Mouse (Mus musculus) heart, adult 2 months (tissue): ENCODE results near the gene Dnajb5. TPM values are rescaled to one million over a fixed set of nuclear protein-coding genes. Genes with fewer than 3 reads are reported as not detected.
"Not testable (repeated sequence)": the region's sequence is repeated elsewhere in the genome, so short reads cannot be mapped to it uniquely, and the experiment has no call there.

Source experiments
- DNase-seq, 2 experiments: peaks; one replicate each; pipeline ENCODE4 v3.0.0; 2021
- H3K27ac ChIP-seq: fragments of 200-600 bp; 2 replicates; pipeline ENCODE4 v1.8.1; 2022
- H3K27me3 ChIP-seq: fragments of 200-500 bp; 2 replicates; pipeline ENCODE4 v1.6.1; 2012; ENCODE audit warnings: mild to moderate bottlenecking, low read length, inconsistent platforms, mixed read lengths; ENCODE audit not compliant: control insufficient read depth, insufficient read depth
- H3K36me3 ChIP-seq: fragments of 200-500 bp; 2 replicates; pipeline ENCODE4 v1.6.1; 2012; ENCODE audit warnings: low read length, inconsistent platforms; ENCODE audit not compliant: control insufficient read depth, insufficient read depth
- H3K4me1 ChIP-seq: fragments of 200-500 bp; 2 replicates; pipeline ENCODE4 v1.6.1; 2011; ENCODE audit warnings: low read length; ENCODE audit not compliant: control insufficient read depth, insufficient read depth
- H3K4me3 ChIP-seq: fragments of 200-600 bp; 2 replicates; pipeline ENCODE4 v1.8.1; 2022
- H3K79me2 ChIP-seq: fragments of 200-500 bp; replicated peaks from 2 replicates; pipeline ENCODE4 v1.6.1; 2012; ENCODE audit warnings: mild to moderate bottlenecking, inconsistent platforms, low read length, moderate library complexity, mixed read lengths; ENCODE audit not compliant: control insufficient read depth, insufficient read depth
- H3K9ac ChIP-seq: fragments of 200-500 bp; 2 replicates; pipeline ENCODE4 v1.6.1; 2012; ENCODE audit warnings: low read depth, mild to moderate bottlenecking, control low read depth, inconsistent platforms, low read length, mixed read lengths
- CTCF ChIP-seq: fragments of 200-600 bp; IDR thresholded peaks from 2 replicates; pipeline ENCODE4 v1.8.1; 2022; ENCODE audit warnings: antibody characterized with exemption, mild to moderate bottlenecking, moderate library complexity
- EP300 ChIP-seq: fragments of 200-500 bp; IDR thresholded peaks from 2 replicates; pipeline ENCODE4 v1.6.1; 2011; ENCODE audit warnings: low read depth, low read length, control low read depth; ENCODE audit not compliant: insufficient read depth
- POLR2A ChIP-seq: fragments of 200-500 bp; IDR thresholded peaks from 2 replicates; pipeline ENCODE4 v1.6.1; 2011; ENCODE audit warnings: mild to moderate bottlenecking, low read depth, low read length, control low read depth; ENCODE audit not compliant: insufficient read depth
- WGBS: fragments of 180-500 bp; shearing (Covaris S2); methylation state at CpG from one replicate; pipeline ENCODE4 v1.1.7; 2018; 5-methylcytosine and 5-hydroxymethylcytosine counted together
- intact Hi-C: fragments of 180-260 bp; cut with DNase I; formaldehyde crosslinking; loops from one replicate; pipeline ENCODE4 v1.15.1; 2025
- polyA plus RNA-seq: library from polyadenylated mRNA; depleted of rRNA; stranded (reverse); fragments of >200 nt; gene quantifications from 2 replicates; pipeline ENCODE4 v1.2.3, GENCODE M21; 2012
- total RNA-seq, 2 experiments: library from RNA; stranded (reverse); gene quantifications; 2 replicates each; pipeline ENCODE4 v1.2.3; 2021

The Dnajb5 gene
- total and polyA plus RNA-seq, 3 experiments = 45.6 to 103 (median 88.5) TPM

DNA sequence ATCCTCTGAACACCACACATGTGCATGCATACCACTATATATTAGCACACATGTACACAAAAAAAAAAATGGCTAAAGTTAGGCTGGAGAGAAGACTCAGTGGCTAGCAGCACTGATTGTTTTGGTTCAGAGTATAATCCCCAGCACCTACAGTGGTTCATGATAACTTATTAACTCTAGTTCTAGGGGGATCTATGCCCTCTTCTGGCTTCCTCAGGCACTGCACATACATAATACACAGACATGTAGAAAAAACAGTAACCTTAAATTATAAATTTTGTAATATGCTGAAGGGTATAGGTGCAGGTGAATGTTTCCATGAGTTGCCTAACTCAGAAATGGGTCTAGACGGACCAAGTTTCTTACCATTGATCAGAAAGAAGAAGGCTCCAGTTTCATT lies 38.7 kb downstream of the Dnajb5 start:
- WGBS = 78% methylated on average over 1 of the region's 1 CpGs
- intact Hi-C loops = no loop called here
- TF ChIP-seq POLR2A = no peak
- peak; percentile 43 for TF ChIP-seq CTCF
- H3K79me2 ChIP-seq = no peaks in the 10 kb centered on the region
- H3K36me3 ChIP-seq = peaks cover 17% of the 10 kb centered on the region
- H3K27ac ChIP-seq = no peak overlapping the region
- no peak overlapping the region for H3K4me3 ChIP-seq
- DNase-seq = no peak
- H3K4me1 ChIP-seq = no peaks in the 10 kb centered on the region
- no peak overlapping the region for H3K9ac ChIP-seq
- no peaks in the 10 kb centered on the region for H3K27me3 ChIP-seq

DNA sequence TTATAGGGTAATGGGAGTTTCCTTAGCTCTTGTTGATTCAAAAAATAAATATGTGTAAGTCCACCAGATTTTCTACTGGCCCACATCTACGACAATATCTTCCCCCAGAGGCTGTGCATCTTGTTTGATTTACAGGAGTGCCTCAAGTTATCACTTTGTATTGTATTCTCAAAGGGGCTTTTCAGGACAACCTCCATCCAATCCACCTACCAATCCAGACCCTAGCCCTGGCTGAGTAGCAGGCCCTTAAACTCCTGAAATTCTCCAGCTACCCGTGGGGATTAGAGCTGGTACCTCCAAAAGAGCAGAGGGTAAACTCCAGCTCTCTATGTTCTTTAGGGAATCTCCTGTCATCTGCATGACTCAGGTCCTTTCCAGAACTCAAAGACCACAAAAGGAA lies 48.4 kb downstream of the Dnajb5 start:
- Histone ChIP-seq H3K27ac (peak overlapping the region; percentile 39), H3K4me3 (peak overlapping the region; percentile 21), H3K9ac (peak overlapping the region; percentile 25; the same call in 1 of the 2 replicates), H3K27me3 (no peaks in the 10 kb centered on the region), H3K4me1 (peaks cover 8% of the 10 kb centered on the region), H3K36me3 (peaks cover 35% of the 10 kb centered on the region), H3K79me2 (peaks cover 3% of the 10 kb centered on the region; the same call in 1 of the 2 replicates)
- DNase-seq = no peak
- intact Hi-C loops = no loop called here
- 17% methylated on average over 2 of the region's 2 CpGs for WGBS
- TF ChIP-seq CTCF (no peak), POLR2A (no peak), EP300 (no peak)

DNA sequence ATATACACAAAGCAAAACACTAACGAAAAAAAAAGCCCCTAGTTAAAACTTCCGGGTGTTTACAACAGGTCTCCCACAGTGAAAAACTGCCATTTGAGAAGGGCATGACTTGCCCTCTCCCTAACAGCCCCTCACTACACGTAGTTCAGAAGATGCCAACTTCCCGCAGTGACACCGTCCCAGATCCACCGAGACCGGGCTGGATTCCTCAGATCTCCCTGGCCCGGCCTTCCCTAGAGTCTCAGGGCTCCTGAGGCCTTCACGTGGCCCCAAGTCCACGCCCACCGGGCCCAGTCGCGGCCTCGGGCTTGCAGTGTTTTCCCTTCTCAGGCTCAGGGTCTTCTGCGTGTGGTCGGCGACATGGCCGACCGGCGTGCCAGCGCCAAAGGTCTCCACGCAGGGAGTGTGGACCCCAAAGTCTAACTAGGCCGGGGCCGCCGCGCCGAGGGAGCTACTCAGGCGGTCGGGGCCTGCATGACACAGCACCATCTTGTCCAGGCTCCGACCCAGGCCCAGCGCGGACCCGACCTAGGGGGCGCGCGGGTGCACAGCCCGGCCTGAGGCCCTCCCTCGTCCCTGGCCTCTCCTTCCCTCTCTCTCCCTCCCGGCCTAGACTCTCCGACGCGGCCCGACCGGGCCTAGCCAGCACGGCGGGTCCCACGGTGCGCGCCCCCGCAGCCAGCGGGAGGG lies 50.0 kb downstream of the Dnajb5 start:
- H3K27me3 ChIP-seq = no peaks in the 10 kb centered on the region
- peak; percentile 52 for TF ChIP-seq CTCF
- 0 out of 2 replicates have a peak, but pooled peaks have one; percentile 22 for TF ChIP-seq EP300
- TF ChIP-seq POLR2A = peak; percentile 34; the same call in 1 of the 2 replicates
- DNase-seq = peak; percentile 82 to 85
- H3K9ac ChIP-seq = peak overlapping the region; percentile 99
- peaks cover 8% of the 10 kb centered on the region for H3K4me1 ChIP-seq
- H3K4me3 ChIP-seq = peak overlapping the region; percentile 81
- intact Hi-C loops = no loop called here
- peaks cover 3% of the 10 kb centered on the region; the same call in 1 of the 2 replicates for H3K79me2 ChIP-seq
- under 1% methylated on average over 51 of the region's 51 CpGs for WGBS
- peak overlapping the region; percentile 98 for H3K27ac ChIP-seq
- H3K36me3 ChIP-seq = peaks cover 30% of the 10 kb centered on the region

DNA sequence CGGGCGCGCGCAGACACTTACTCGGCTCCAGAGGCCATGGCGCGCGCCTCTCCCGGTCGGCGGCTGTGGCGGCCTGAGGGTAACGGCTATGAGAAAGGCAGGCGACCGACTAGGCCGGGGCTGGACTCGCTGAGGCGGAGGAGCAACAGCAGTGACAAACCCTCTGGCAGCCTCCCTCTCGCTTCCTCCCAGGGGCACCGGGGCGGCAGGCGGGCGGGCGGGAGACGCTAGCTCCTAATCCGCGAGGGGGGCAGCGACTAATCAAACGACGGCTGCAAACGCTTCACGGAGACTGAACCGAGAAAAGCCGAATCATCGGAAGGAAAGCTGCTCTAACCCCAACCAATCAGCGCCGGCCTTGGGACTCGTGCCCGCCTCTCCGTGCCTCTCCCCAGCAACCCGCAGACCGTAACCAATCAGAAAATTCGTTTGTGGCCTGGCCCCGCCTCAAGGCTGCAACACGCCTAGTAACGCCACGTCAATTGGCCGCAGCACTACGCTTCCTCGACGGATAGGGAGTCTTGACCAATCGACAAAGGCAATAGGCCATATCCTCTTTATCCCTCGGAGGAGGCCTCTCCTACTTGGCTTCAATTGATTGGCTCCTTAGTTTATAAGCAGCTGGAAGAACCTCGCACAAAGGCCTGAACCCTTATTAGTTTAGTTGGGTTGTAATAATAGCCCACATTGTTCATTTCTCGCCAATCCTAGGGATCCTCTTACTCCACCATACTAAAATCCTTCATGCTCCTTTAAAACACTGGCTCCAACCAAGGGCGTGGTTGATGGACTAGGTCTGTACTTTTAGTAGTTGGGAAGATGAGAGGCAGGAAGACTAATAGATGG lies 50.8 kb downstream of the Dnajb5 start, which contains the start of gene Vcp:
TSS of gene Vcp (minus strand) at position 367 of the 846 bp plus-strand sequence.
- H3K36me3 ChIP-seq = peaks cover 26% of the 10 kb centered on the region
- H3K79me2 ChIP-seq, H3K27me3 ChIP-seq, intact Hi-C loops, H3K4me1 ChIP-seq: not testable (repeated sequence)
- peak within 1 kb of the TSS; percentile 98 for H3K27ac ChIP-seq
- 1% methylated on average over 56 of the region's 56 CpGs for WGBS
- peak within 1 kb of the TSS; percentile 99 for H3K9ac ChIP-seq
- peak; percentile 98 to 99 for DNase-seq
- TF ChIP-seq POLR2A = peak; percentile 27; the same call in 1 of the 2 replicates
- H3K4me3 ChIP-seq = peak within 1 kb of the TSS; percentile 81

DNA sequence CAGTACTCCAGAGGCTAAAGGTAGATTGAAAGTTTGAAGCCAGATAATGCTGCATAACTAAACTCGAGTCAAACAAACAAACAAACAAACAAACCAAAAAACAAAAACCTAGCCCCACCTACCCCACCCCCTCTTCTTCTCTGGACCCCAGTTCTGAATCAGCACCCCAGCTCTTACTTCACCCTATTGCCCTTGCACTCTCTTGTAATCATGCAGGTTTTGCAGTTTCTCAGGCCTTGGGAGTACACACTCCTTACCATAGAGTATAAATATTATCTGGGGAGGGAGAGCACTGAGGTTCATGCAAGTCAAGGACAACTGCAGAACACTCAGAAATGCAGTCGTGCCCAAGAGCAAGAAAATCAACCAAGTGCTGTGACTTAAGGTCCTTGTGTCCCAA lies 51.7 kb downstream of the Dnajb5 start:
- peaks cover 8% of the 10 kb centered on the region for H3K4me1 ChIP-seq
- H3K27ac ChIP-seq = no peak overlapping the region
- H3K27me3 ChIP-seq = no peaks in the 10 kb centered on the region
- H3K36me3 ChIP-seq = peaks cover 22% of the 10 kb centered on the region
- DNase-seq = no peak
- TF ChIP-seq POLR2A = no peak
- TF ChIP-seq EP300 = no peak
- TF ChIP-seq CTCF = no peak
- intact Hi-C loops = no loop called here
- peaks cover 3% of the 10 kb centered on the region; the same call in 1 of the 2 replicates for H3K79me2 ChIP-seq
- H3K9ac ChIP-seq = no peak overlapping the region
- H3K4me3 ChIP-seq = no peak overlapping the region
- WGBS = 92% methylated on average over 2 of the region's 2 CpGs
